Mouse (Mus musculus) thymus, adult 2 months (tissue): Measurements from ENCODE around the gene Palb2. TPM values are rescaled to one million over a fixed set of nuclear protein-coding genes. Genes with fewer than 3 reads are reported as not detected.
"Not testable (repeated sequence)": the region's sequence is repeated elsewhere in the genome, so short reads cannot be mapped to it uniquely, and the experiment has no call there.

ENCODE experiments used
- DNase-seq: peaks from one replicate; pipeline ENCODE4 v3.0.0; 2021
- H3K27ac ChIP-seq: fragments of 200-500 bp; 2 replicates; pipeline ENCODE4 v1.5.1; 2012; ENCODE audit warnings: low read length, control low read depth; ENCODE audit not compliant: control insufficient read depth, insufficient read depth
- H3K27me3 ChIP-seq: fragments of 200-500 bp; 2 replicates; pipeline ENCODE4 v1.6.1; 2012; ENCODE audit warnings: mild to moderate bottlenecking, low read length, moderate library complexity, mixed read lengths; ENCODE audit not compliant: control insufficient read depth, insufficient read depth
- H3K36me3 ChIP-seq: fragments of 200-500 bp; 2 replicates; pipeline ENCODE4 v1.6.1; 2012; ENCODE audit warnings: mild to moderate bottlenecking, low read length, moderate library complexity; ENCODE audit not compliant: control insufficient read depth, insufficient read depth
- H3K4me1 ChIP-seq: fragments of 200-500 bp; replicated peaks from 2 replicates; pipeline ENCODE4 v1.6.1; 2012; ENCODE audit warnings: low read length; ENCODE audit not compliant: control insufficient read depth, insufficient read depth
- H3K4me3 ChIP-seq: fragments of 200-500 bp; 2 replicates; pipeline ENCODE4 v1.5.1; 2012; ENCODE audit warnings: mild to moderate bottlenecking, low read length, control low read depth, moderate library complexity; ENCODE audit not compliant: control insufficient read depth, insufficient read depth
- CTCF ChIP-seq: fragments of 200-500 bp; IDR thresholded peaks from 2 replicates; pipeline ENCODE4 v1.5.1; 2012; ENCODE audit warnings: mild to moderate bottlenecking, control low read depth, low read length, moderate library complexity, borderline replicate concordance; ENCODE audit not compliant: control insufficient read depth, poor library complexity, insufficient read depth; ENCODE audit errors: extremely low read depth
- POLR2A ChIP-seq: fragments of 200-500 bp; IDR thresholded peaks from 2 replicates; pipeline ENCODE4 v1.6.1; 2012; ENCODE audit warnings: mild to moderate bottlenecking, low read length, control low read depth, moderate library complexity; ENCODE audit not compliant: control insufficient read depth, poor library complexity, insufficient read depth; ENCODE audit errors: extremely low read depth
- WGBS: fragments of 180-500 bp; shearing (Covaris S2); methylation state at CpG from one replicate; pipeline ENCODE4 v1.1.7; 2018; 5-methylcytosine and 5-hydroxymethylcytosine counted together
- polyA plus RNA-seq: library from polyadenylated mRNA; depleted of rRNA; stranded (reverse); fragments of >200 nt; gene quantifications from 2 replicates; pipeline ENCODE4 v1.2.3, GENCODE M21; 2012

The Palb2 gene
- polyA plus RNA-seq, 1 experiment = 6.1 TPM

DNA sequence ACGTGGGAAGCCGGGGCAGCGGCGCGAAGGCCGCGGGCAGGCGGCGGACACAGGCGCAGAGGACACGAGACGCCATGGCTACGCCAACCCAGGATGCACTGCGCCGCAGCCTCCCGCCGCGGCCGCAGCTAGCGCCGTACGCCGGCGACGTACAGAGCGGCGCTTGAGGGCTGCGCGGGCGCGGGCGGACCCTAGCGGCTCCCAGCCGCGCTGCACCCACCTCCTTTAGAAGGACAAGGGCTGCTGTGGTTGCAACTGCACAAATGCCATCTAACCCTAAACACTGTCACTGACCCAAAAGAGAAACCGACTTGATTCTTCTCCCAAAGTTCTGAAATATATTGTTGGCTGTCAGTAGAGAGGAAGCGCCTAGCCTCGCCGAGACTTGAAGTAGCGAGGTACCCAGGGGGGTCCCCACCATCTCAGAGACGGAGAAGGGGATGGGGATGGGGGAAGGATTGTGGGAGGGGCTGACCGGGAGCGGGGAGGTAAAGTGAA, 31.0 kb downstream of the Palb2 start, which contains the start of gene Ndufab1:
Ndufab1 (minus strand) TSS at position 140 of the 498 bp plus-strand sequence.
- Histone ChIP-seq H3K4me3 (peak within 1 kb of the TSS; percentile 59), H3K27me3 (no peaks in the 10 kb centered on the region), H3K36me3 (0 out of 2 replicates have a peak, but pooled peaks cover 4% of the 10 kb centered on the region), H3K4me1 (peaks cover 5% of the 10 kb centered on the region), H3K27ac (no peak within 1 kb of the TSS)
- TF ChIP-seq POLR2A (no peak), CTCF (peak; percentile 93)
- under 1% methylated on average over 40 of the region's 43 CpGs for WGBS
- peak; percentile 87 for DNase-seq

DNA sequence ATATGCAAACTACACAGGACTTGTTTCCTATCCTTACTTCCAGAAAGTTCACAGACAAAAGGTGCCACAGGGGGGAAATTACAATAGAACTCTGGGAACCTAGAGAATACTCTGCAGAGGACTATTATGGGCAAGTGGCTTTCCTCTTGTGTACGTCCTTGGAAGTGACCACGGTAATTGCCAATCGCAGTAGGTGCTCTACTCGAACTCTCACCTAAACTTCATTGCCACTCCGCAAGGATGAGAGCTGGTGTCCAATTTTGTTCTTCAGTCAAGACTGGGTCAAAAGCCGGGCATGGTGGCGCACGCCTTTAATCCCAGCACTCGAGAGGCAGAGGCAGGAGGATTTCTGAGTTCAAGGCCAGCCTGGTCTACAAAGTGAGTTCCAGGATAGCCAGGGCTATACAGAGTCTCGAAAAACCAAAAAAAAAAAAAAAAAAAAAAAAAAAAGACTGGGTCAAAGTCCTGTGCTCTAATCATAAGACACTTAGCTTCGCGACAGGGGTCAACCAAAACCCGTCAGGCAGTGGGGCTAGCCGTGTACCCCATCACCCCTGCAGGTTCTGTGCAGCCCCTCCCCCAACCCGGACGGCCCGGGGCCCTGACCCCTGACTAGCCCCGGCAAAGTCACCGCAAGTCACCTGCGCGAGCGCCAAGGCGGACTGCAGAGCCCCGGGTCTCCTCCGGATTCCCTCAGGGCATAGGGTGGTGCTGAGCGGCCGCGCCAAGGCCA, 31.6 kb downstream of the Palb2 start:
- not testable (repeated sequence) for H3K4me1 ChIP-seq, H3K27ac ChIP-seq, H3K27me3 ChIP-seq, H3K36me3 ChIP-seq, DNase-seq
- WGBS = 4% methylated on average over 28 of the region's 28 CpGs
- peak overlapping the region; percentile 59 for H3K4me3 ChIP-seq

DNA sequence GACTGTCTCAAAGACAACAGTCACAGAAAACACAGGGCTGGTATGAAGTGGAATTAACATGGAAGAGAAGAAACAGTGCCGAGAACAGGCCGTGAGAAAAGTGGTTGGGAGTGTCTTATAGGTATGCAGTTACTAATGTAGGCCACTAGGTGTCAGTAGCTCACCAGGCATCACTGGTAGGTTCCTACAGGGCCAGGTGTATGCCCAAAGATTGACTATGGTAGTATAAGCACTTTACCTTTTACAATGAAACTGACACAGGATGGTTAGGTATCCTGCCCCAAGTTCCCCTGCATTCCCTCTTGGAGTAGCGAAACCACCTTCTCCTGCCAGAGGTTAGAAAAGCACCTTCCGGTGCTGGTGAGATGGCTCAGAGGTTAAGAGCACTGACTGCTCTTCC, 33.6 kb downstream of the Palb2 start:
- 55% methylated on average over 4 of the region's 4 CpGs for WGBS
- H3K4me1 ChIP-seq = peaks cover 5% of the 10 kb centered on the region
- DNase-seq = peak; percentile 55
- no peak overlapping the region for H3K27ac ChIP-seq
- no peak overlapping the region for H3K4me3 ChIP-seq
- TF ChIP-seq CTCF (no peak), POLR2A (no peak)
- peaks cover 28% of the 10 kb centered on the region for H3K36me3 ChIP-seq
- no peaks in the 10 kb centered on the region for H3K27me3 ChIP-seq

DNA sequence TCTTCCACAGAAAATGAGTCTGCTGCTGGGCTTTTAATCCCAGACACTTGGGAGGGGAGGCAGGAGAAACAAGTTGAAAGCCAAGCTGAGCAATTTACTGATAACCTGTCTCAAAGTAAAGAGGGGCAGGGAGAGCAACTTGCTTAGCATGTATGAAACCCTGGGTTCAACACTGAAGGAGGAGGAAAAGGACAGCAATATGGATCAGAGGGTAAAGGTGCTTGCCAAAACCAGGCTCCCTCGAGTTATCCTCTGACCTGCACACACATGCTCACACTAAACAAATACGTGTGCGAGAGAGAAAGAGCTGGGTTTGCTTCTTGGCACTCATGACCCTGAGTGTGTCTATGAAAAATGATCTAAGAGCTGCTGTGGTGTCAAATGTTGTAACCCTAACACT, 34.8 kb downstream of the Palb2 start:
- Histone ChIP-seq H3K4me3 (no peak overlapping the region), H3K4me1 (peaks cover 5% of the 10 kb centered on the region), H3K27me3 (no peaks in the 10 kb centered on the region), H3K27ac (no peak overlapping the region), H3K36me3 (peaks cover 31% of the 10 kb centered on the region)
- WGBS = 96% methylated on average over 3 of the region's 3 CpGs
- TF ChIP-seq CTCF = no peak
- TF ChIP-seq POLR2A = no peak
- no peak for DNase-seq

DNA sequence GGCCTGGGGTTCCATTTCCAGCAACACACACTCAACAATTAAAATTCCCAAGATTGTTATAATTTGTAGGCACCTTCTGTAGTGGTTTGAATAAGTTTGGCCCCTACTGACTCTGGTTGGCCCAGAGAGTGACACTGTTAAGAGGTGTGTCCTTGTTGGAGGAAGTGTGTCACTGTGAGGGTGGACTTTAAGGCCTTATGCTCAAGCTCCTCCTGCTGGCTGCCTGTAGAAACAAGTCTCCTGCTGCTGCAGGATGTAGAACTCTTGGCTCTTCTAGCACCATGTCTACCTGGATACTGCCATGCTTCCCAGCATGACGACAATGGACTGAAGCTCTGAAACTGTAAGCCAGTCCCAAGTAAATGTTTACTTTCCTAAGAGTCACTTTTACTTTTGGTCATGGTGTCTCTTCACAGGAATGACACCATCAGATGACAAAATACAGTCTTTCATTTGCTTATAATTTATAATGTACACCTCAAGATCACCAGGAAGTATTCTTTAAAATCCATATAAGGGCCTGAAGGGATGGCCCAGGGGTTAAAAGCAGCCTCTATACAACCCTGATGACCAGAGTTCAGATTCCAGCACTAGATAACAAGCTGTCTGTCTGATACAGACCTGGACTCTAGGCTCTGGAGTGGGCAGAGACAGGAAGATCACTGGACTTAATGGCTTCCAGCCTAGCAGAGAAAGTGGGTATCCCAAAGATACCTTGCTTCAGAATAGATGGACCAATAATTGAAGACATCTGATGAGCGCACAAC, 38.0 kb downstream of the Palb2 start:
- 95% methylated on average over 2 of the region's 2 CpGs for WGBS
- Histone ChIP-seq H3K27ac (no peak overlapping the region), H3K27me3 (no peaks in the 10 kb centered on the region), H3K36me3 (peaks cover 57% of the 10 kb centered on the region), H3K4me1 (no peaks in the 10 kb centered on the region), H3K4me3 (no peak overlapping the region)
- no peak for TF ChIP-seq POLR2A
- no peak for TF ChIP-seq CTCF
- DNase-seq = no peak

DNA sequence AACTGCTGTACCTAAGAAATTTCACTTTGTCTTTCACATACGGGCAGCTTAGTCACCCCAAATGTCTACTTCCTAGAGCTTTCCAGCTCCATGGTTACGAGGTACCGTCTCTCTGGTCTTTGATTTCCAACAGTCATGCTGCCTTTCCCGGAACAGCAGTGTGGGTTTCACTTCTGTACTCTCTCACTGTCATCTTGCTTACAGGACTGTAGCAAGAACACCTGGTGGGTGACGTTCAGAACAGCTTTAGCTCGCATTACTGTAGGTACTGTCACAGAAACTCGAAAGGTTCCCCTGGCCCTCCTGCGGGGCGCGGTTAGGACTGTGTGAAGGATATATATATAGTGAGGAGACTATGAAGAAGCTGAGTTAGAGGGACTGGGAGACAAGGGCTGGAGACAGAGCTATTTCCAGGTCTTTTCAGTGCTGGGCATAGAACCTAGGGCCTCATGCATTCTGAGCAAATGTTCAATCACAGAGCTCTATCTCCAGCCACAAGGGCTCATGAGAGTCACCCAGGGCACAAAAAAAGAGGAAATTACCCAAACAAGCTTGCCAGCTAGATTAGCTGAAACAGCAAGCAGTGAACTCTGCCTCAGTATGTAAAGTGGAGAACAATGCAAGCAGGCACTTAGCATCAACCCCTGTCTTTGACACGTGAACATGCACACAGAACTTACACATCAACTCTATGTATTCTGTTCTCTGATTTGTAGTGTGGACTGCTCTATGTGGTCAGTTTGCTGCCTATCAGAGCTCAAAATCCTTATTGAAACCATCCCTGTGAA, 45.4 kb downstream of the Palb2 start:
- H3K36me3 ChIP-seq = peaks cover 61% of the 10 kb centered on the region
- no peak for TF ChIP-seq POLR2A
- TF ChIP-seq CTCF = no peak
- WGBS = 89% methylated on average over 11 of the region's 11 CpGs
- no peak for DNase-seq
- H3K27ac ChIP-seq = no peak overlapping the region
- no peaks in the 10 kb centered on the region for H3K27me3 ChIP-seq
- H3K4me3 ChIP-seq = no peak overlapping the region
- H3K4me1 ChIP-seq = no peaks in the 10 kb centered on the region
